Mouse (Mus musculus) heart, postnatal 4 days (tissue): Measurements from ENCODE around the gene Plxnb1. TPM values are rescaled to one million over a fixed set of nuclear protein-coding genes. Genes with fewer than 3 reads are reported as not detected.
A peak's percentile ranks its signal among the peaks of the same experiment; 100 is the strongest.

Source experiments
- DNase-seq: peaks from one replicate; pipeline ENCODE4 v3.0.0; 2021
- total RNA-seq, 2 experiments: library from RNA; stranded (reverse); gene quantifications; 2 replicates each; pipeline ENCODE4 v1.2.3; 2021

Gene Plxnb1
- 10 to 100 TPM; 31.0 to 31.5 TPM for total RNA-seq

DNA sequence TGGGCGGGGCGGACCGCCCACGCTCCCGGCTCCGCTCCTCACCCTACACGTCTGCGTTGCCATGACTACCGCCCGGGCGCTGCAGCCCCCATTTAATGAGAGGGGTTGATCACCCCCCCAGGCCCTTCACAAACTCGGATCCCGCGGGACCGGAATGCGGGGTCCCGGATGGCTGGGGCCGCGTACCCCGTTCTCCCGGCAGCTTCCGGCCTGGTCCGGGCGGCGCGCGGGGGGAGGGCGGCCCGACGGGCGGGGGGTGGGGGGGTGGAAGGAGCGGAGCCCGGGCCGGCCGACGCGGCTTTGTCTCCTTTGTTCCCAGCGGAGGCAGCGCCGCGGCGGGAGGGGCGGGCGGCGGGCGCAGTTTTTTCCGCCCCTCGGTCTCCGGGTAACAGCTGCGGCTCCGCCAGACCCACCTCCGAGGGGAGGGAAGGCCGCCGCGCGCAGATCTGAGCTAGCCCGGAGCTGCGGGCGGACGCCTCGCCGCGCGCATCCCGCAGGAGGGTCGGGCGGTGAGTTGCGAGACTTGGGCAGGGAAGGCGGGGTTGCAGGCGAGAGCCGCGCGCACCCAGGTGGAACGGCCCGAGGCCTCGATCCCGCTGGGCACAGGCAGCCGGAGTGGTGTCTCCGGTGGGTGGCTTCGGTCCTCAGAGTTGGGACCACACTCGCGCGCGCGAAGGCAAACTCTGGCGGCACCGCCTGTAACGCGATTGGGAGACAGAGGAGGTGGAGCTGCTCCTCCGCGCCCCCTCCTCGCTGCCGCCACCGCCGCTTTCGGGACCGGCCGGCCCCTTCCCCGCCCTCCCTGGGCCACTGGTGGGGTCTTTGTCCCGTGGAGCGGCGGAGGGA is at the start of gene Plxnb1:
Plxnb1 (plus strand) TSS at position 253 of the 846 bp plus-strand sequence.
- peak; percentile 80 for DNase-seq

DNA sequence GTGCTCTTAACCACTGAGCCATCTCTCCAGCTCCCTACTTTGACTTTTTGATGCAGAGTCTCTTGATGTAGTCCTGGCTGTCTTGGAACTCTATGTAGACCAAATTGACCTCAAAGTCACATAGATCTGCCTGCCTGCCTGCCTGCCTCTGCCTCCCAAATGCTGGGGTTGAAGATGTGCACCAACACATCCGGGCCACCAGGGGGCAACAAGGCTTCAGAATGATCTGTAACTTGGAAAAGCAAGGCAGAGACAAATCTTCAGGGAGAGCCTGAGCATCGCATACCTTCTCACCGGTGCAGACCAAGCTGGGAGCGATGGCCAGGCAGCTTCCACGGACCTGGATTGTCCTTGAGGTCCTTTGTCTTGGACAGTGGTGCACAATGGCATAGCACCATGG is 48.9 kb upstream of the Plxnb1 start:
- DNase-seq = peak; percentile 65

DNA sequence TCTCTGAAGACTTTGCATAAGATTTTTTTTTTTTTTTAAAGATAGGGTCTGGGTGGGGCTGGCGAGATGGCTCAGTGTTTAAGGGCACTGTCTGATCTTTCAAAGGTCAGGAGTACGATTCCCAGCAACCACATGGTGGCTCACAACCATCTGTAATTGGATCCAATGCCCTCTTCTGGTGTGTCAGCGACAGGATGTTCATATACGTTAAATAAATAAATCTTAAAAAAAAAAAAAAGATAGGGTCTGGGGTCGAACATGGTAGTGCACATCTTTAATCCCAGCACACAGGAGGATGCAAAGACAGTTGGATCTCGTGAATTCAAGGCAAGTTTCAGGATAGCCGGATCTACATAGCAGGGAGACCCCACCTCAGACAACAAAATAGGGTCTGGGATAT is 45.9 kb upstream of the Plxnb1 start:
- DNase-seq = no peak

DNA sequence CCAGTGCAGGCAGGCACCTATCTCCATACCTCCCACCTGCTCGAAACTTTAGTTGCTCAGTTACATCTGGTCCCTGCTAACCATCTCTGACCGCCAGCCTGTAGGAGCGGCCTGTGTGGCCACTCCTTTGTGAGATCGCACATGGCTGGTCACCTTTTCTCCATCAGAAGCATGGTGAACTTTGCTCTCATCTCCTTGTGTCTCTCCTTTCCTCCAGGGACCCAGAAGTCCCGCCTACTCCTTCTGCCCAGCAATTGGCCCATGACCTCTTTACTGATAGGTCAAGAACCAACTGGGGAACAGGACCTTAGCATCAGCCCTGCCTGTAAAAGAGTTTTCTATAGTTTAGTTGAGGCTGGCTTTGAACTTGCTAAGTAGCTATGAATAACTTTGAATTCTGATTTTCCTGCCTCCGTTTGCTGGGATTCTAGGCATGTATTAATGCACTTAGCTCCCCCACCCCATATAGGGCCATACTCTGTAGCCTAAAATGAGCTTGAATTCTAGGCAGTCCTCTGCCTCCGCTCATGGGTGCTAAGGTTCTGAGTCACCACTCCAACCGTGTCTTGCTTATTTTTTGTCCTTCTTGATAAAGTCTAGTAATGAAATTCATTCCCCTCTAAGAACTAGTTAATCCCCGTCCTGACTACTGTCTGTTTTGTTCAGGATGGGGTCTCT is 45.1 kb upstream of the Plxnb1 start:
- DNase-seq = no peak

DNA sequence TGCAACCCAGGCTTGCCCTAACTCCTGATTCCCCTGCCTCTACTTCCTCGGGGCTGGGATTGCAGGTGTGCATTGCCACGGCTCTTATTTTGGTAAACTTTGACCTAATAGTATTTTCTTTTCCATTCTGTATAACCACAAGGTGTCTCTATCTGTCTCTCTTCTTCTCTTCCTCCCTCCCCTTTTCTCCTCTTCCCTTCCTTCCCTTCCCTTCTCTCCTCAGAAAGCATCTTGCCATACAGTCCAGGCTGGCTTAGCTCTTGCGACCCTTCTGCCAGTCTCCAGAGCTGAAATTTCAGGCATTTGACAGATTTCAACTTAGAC is 44.6 kb upstream of the Plxnb1 start:
- no peak for DNase-seq

DNA sequence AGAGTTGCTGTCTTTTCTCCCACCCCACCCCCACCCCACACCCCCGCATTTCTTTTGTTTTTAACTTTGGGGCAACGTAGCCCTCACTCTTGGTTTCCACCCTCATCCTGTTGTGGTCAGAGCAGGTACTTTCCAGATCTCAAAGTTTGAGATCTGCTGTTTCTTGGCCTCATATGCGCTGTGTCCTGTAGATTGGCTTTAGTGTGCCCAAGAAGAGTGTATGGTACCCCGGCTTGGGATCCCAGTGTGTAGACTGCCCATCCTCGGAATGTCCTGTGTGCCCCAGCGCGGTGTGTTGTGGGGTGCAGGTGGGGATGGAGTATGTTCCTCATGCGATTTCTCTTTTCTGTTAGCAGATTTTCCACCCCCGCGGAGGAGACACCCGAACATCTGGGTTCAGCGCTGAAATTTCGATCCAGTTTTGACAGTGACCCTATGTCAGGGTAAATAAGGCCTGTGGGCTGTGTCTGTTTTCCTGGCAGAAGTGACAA is 44.1 kb upstream of the Plxnb1 start:
- no peak for DNase-seq

DNA sequence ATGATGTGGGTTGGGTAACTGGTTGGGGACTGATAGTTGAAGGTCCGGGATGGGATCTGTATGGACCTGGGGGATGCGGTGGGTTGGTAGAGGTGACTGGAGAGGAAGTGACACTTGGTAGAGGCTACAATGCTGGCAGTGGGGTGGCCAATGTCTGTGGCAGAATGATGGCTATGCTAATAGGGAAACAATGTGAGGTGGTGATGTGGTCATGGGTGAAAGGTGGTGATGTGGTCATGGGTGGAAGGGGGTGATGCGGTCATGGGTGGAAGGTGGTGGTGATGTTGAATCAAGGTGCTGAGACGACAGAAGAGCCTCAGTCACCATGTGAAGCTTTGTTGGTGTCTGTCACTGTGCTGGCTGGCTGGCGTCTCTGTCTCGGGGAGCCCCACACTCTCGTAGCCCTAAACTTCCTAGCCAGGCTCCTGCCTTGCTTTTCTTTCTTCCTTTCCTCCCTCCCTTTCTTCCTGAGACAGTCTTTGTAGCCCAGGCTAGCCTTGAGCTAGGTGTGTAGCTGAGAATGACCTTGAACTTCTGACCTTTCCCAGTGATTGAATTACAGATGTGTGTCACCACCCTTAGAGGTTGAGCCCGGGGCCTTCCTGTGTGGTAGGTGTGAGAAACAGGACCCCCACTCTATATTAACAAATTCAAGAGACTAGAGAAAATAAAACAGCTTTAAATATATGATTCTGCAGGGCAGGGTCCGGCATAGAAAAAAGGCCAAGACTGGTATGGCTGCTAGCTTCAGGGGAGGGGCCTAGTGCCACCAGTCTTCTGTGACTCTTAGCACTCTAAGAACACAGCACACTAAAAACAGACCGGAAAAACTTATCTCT is 43.3 kb upstream of the Plxnb1 start:
- no peak for DNase-seq

DNA sequence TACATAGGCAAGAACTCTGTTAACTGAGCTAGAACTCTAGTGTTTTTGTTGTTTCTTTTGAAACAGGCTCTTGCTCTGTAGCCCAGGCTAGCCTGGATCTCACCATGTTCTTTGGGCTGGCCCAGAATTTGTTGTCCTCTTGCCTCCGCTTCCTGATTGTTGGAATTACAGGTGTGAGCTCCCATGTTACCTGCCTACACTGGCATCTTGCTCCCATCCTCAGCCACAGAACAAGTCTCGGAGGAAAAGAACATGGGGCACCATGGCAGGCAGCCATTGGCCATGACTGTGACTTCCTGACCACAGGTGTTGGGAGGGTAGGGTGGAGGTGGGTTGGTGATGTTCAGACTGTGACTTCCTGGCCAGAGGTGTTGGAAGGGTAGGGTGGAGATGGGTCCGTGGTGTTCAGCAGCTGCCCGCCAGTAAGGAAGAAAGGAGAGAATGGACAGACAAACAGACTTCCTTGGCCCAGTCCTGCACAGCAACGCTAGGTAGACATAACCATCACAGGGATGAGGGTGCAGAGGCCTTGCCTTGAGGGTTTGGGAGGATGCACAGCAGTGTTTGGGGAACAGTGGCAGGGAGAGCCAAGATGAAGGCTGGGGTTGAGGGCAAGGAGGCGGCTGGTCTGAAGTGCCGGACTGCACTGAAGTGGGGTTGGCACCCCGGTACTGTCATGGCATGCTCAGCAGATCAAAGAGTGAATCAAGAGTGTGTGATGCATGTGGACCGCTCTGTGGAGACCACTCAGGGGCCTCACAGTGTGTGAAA is 42.5 kb upstream of the Plxnb1 start:
- DNase-seq = no peak

DNA sequence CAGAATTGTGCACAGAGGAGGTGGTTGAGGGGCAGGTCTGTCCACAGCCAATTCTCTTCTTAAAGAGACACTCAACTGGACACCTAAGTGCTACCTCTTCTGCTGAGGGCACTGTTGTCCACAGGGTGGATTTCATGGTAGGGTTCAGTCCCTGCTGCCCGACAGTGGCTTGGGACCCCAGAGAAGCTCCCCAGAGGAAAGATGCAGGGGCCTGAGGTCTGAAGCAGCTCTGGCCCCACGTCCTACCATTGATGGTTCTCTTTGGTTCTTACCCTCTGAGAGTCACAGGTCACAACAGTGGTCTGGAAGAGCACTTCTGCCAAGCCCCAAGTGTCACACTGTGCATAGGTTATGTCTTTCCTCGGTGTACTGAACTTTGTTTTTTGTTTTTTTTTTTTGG is 41.8 kb upstream of the Plxnb1 start:
- DNase-seq = no peak

DNA sequence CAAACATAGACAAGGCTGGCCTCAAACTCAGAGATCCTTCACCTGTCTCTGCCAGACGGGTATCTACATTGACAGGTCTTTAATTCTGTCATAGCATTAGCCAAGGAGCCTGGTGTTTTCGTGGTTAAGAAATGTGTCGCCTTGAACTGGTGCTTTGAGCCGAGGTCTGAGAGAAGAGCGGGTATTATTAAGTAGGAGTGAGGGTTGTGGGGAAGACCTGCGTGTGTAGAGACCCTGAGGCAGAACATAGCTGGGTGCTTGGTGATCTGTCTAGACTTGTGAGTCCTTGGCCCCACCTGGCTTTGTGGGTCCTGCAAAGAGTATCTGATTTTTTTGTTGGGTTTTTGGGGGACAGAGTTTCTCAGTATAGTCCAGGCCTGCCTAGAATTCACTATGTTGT is 41.3 kb upstream of the Plxnb1 start:
- no peak for DNase-seq

DNA sequence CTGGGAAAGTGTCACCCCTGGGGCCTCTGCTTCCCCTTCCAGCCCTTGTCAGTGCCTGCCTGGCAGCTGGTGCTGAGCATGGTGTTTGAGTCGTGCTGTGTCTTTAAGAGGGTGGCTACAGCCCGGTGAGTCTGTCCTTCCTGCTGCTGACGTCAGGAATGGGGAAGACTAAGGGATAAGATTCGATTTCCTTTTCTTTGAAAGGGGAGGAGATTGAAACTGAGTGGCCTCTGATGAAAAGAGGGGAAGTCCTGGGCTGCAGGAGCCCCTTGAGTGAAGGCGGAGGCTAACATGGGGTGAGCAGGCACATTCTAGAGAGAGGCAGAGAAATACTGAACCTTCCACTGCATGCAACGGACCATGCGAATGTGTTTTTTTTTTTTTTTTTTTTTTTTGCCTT is 40.5 kb upstream of the Plxnb1 start:
- peak; percentile 63 for DNase-seq

DNA sequence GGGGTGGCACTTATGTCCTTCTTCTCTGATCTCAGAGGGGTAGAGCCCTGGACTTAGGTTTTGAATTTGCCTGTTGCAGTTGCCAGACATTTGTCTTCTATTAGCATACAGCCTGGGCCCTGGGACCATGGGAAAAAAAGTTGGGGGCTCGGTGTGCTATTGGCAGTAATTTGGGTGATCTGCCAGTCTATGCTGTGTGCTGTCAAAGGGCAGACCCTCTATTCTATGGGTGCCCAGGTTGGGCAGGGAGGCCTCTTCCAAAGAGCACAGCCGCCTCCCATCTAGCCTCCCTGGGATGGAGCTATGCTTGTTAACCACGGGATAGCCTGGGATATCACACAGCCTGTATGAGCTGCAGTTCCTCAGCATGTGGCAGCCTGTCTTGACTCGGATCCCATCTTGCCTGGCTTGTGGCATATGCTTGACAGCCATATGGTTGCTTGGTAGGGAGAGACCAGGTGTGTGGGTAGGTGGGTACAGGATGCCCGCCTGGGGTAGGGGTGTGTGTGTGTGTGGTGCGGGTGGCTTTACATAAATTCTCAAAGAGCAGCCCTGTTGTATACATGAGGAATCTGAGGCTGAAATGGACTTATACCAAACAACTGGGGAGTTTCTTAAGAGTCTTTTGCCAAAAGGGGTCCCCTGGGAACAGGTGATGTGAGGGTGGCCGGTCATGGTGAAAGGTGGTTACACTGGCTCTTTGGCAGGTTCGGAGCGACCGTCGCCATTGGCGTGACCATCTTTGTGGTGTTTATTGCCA is 39.7 kb upstream of the Plxnb1 start:
- DNase-seq = no peak

DNA sequence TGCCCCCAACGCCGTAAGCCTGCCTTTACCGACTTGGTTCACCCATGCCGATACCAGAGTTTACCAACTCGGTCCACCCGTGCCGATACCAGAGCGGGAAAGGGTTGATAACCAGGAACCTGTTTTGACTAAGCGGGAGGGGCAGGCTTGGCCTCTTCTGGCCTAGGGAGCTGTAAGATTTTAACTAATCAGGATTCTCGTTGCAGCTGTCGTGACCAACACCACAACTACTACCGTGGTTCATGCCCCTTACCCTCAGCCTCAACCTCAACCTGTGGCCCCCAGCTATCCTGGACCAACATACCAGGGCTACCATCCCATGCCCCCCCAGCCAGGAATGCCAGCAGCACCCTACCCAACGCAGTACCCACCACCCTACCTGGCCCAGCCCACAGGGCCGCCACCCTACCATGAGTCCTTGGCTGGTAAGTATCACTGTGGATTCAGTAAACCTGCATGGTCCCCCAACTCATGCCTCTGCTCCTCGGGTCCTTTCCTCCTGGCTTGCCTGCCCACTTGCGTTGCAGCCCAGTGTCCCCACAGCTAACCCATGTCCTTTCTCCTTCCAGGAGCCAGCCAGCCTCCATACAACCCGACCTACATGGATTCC is 39.0 kb upstream of the Plxnb1 start:
- DNase-seq = no peak

DNA sequence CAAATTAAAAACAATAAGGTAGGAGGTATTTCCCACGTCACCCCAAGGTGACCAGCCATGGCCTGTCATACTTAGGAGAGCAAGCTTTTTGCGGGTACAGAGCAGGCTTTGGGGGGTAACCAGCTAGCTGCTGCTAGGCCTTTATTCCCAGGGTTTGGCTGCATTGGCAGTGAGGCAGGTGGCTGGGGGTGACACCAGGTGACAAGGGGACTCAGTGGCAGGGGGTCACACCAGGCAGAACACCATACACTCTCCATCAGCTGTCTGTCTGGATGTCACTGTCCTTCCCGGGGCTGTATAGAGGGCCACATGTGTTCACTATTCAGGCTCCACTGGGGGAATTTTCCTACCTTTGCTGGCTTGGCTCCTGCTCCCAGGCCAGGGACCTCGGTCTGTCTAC is 38.3 kb upstream of the Plxnb1 start:
- DNase-seq = no peak

DNA sequence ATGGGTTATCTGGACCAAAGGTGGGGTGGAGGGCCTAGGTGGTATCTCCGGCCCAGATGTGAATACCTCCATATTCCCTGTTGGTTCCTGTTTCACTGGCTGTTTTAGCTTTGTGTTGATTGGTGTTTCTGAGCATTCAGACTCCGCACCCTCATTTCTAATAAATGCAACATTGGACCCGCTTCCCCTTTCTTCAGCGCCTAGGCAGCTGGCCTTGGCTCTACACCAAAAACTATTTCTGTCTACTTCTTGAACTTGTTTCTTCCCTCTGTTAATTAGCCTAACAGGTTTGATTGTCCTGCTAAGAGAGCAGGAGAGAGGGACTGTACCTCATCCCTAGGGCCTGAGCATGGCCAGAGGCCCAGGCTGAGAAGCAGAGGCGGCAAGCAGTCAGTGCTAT is 37.6 kb upstream of the Plxnb1 start:
- no peak for DNase-seq

DNA sequence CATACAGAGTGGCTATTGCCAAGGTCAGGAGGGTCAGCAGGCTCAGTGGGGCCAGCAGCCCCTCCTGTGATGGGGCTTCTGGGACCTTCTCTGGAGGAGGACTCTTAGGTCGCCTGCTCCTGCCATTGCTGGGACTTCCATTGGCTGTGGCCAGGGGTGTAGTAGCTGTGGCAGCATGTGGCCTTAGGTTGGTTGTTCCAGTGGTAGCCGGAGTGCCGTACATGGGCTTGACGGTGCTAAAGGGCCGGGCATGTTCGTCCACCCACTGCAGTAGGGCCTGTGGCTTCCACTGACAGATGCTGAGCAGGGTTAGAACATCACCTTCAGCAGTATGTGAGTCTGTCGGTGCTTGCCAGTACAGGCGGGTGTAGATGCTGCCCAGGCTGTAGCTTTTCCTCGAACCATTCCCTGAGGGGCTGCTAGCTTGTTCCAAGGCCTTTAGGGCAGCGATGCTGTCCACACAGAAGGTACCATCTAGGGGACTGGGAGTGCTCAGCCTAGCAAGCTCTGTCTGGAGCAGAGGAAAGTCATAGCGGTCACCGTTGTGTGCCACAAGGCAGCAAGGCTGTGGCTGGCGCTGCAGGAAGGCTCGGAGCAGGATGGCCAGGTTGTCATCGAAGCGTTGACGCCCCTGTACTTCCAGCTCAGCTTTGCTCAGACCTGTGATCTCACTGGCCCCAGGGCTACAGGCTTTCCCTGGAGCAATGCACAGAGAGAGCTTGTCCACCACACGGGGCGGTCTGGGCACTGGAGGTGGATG is 37.0 kb upstream of the Plxnb1 start:
- no peak for DNase-seq

DNA sequence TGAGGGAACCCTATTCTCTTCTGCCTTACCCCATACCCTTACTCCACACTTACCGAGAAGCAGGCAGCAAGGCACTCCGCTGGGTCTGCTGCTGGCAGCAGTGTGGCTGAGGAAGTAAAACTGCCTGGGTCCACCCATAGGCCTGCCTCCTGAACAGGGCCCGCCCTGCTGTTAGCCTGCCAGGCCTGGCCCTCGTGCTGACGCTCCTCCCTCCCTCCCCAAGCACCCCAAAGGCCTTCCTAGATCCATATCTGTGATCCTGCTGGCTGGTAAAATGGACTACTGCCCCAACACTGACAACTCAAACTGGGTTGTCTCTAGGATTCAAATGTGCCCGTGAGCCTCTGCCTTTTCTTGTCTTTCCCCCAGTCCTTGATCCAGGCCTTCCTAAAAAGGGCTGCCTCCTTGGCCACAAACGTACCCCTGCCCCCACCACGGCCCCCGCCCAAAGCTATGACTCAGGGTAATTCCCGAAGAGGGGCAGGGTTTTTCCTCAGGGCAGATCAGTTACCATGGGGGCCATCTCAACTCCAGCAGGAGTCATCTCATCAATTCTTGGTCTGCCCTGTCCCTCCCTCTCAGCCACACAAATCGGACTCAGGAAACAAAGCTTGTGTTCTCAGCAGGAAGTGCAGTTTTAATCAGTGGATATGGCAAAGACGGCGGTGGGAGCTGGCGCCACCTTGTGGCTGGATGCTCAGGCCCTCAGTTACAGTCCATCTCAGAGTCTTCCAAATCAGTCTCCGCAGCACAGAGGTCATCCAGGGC is 35.9 kb upstream of the Plxnb1 start, which contains the start of gene Trex1:
Trex1 (minus strand) TSS at position 599 of the 768 bp plus-strand sequence.
- peak; percentile 93 for DNase-seq

DNA sequence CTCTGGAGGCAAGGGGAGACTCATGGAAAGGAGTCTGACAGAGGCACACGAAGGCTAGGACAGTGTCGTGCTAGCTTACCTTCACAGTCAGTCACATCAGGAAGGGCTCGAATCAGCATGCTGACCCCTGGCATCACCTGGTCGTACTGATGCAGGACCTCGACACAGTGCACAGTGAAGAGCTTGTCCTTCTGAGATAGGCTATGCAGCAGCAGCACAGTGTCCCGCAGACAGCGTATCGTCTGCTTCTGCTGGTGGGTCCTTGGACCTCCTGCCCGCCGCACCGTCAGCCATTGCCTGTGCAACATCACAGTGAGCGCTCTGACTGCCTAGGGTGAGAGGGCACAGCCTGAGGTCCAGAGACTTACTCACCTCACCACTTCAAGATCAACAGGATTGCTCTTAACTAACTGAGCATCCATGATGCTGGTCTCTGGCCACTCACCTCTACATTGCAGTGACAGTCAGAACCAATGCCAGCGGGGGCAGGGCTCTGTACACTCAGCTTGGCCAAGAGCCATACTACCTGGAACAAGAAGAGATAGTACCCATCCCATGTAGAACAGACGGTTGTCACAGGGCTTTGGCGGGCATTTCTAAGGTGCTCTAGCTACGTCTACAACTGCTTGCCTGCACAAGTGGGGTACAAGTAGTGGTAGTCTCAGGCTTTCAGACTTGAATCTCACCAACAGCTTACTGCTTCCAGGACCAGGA is 34.8 kb upstream of the Plxnb1 start:
- no peak for DNase-seq

DNA sequence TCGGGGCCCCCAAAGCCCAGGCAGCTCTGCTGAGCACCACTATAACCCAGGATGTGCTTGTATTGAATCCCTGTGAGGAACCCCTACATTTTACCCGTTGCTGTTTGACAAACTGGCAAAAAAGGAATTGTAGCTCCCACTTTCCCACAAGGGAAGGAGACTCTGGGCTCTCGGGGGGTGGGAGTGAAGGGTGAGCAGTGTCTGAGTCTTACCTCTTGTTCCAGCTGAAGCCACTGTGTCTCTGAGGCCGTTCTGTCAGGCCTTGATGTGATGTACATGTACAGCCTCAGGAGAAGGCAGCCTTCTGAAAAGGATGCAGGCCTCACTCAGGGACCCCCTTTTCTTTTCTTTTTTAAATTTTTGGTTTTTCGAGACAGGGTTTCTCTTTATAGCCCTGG is 34.3 kb upstream of the Plxnb1 start:
- no peak for DNase-seq
